Mouse (Mus musculus): ENCODE measurements around the gene Sdhc. TPM values are rescaled to one million over a fixed set of nuclear protein-coding genes. Genes with fewer than 3 reads are reported as not detected.
"Not testable (repeated sequence)": the region's sequence is repeated elsewhere in the genome, so short reads cannot be mapped to it uniquely, and the experiment has no call there.

Gene Sdhc
- total RNA-seq, 1 experiment from 2014 or later = 733 TPM

- not testable (repeated sequence) for DNase-seq
These were observed 70.6 kb downstream of the Sdhc start for GRCm38 (mm10) chr1:171079825-171080224.

GRCm38 (mm10) chr1:171079345-171079744, 71.1 kb downstream of the Sdhc start:
- DNase-seq = not testable (repeated sequence)

- not testable (repeated sequence) for DNase-seq
These were observed 72.0 kb downstream of the Sdhc start for GRCm38 (mm10) chr1:171078419-171078818.

GRCm38 (mm10) chr1:171077955-171078354, 72.4 kb downstream of the Sdhc start:
- DNase-seq = peak; percentile 36

- not testable (repeated sequence) for DNase-seq
These were observed 73.2 kb downstream of the Sdhc start for GRCm38 (mm10) chr1:171077192-171077591.

Small RNAs within 50 kb of the gene (microRNA-seq; reads per million reads assigned to microRNA genes)
- gene Gm27844 = 0 reads per million in 2 experiments

Other genes with a start within 250 kb of the Sdhc start
- gene Fcrlb, start 237.7 kb downstream of the Sdhc start, total RNA-seq (2021) = not detected in 2 replicates
- gene Fcrla, start 223.0 kb downstream of the Sdhc start, total RNA-seq (2021) = 2.0 and 7.7 TPM in 2 replicates
- gene Fcgr2b, start 174.1 kb downstream of the Sdhc start, total RNA-seq (2021) = 7.9 and 9.2 TPM in 2 replicates
- 0.49 and 0.89 TPM in 2 replicates for gene Fcgr4, start 131.7 kb downstream of the Sdhc start, total RNA-seq (2021)
- gene Fcgr3, start 85.7 kb downstream of the Sdhc start, total RNA-seq (2021) = 8.1 and 10.3 TPM in 2 replicates
- gene Cfap126, start 36.7 kb downstream of the Sdhc start, total RNA-seq (2021) = 0.71 and 1.9 TPM in 2 replicates
- gene Mpz, start 108 bp upstream of the Sdhc start, total RNA-seq (2021) = 1.5 and 3.2 TPM in 2 replicates
- gene Pcp4l1, start 45.7 kb upstream of the Sdhc start, total RNA-seq (2021) = 37.7 and 40.5 TPM in 2 replicates
- gene Nr1i3, start 63.4 kb upstream of the Sdhc start, total RNA-seq (2021) = 0.83 and 12.4 TPM in 2 replicates
- gene Tomm40l, start 71.9 kb upstream of the Sdhc start, total RNA-seq (2021) = 52.7 and 58.6 TPM in 2 replicates
- 80.2 and 1,683 TPM in 2 replicates for gene Apoa2, start 74.5 kb upstream of the Sdhc start, total RNA-seq (2021)
- 13.4 and 18.8 TPM in 2 replicates for gene Fcer1g, start 83.8 kb upstream of the Sdhc start, total RNA-seq (2021)
- 3.1 and 3.4 TPM in 2 replicates for gene Adamts4, start 99.8 kb upstream of the Sdhc start, total RNA-seq (2021)
- gene Ndufs2, start 100.8 kb upstream of the Sdhc start, total RNA-seq (2021) = 875 and 896 TPM in 2 replicates
- gene B4galt3, start 119.7 kb upstream of the Sdhc start, total RNA-seq (2021) = 31.1 and 34.1 TPM in 2 replicates
- gene Ppox, start 130.6 kb upstream of the Sdhc start, total RNA-seq (2021) = 34.8 and 38.1 TPM in 2 replicates
- 36.5 and 37.2 TPM in 2 replicates for gene Usp21, start 137.4 kb upstream of the Sdhc start, total RNA-seq (2021)
- 128 and 133 TPM in 2 replicates for gene Ufc1, start 144.4 kb upstream of the Sdhc start, total RNA-seq (2021)
- 33.7 and 36.1 TPM in 2 replicates for gene Dedd, start 178.5 kb upstream of the Sdhc start, total RNA-seq (2021)
- gene Nit1, start 195.0 kb upstream of the Sdhc start, total RNA-seq (2021) = 62.1 and 62.8 TPM in 2 replicates
- 140 and 148 TPM in 2 replicates for gene Pfdn2, start 195.1 kb upstream of the Sdhc start, total RNA-seq (2021)
- gene Klhdc9, start 210.2 kb upstream of the Sdhc start, total RNA-seq (2021) = 3.1 and 5.1 TPM in 2 replicates
- gene Nectin4, start 219.5 kb upstream of the Sdhc start, total RNA-seq (2021) = 0.11 TPM in 2 replicates
- gene Arhgap30, start 238.4 kb upstream of the Sdhc start, total RNA-seq (2021) = 3.4 and 13.3 TPM in 2 replicates

Data from adrenal gland, postnatal 14 days (tissue).